Mouse (Mus musculus) ES-E14 (cell line): ENCODE measurements around the gene Rad54l. TPM values are rescaled to one million over a fixed set of nuclear protein-coding genes. Genes with fewer than 3 reads are reported as not detected.
A peak's percentile ranks its signal among the peaks of the same experiment; 100 is the strongest.

Experiments used
- DNase-seq: peaks from one replicate; pipeline ENCODE4 v3.0.0-alpha.2; 2013; ENCODE audit warnings: low read depth, low spot score
- H3K27ac ChIP-seq: 2 replicates; pipeline ENCODE4 v1.5.1; 2012; ENCODE audit warnings: low read depth, mild to moderate bottlenecking, low read length, moderate library complexity, mixed read lengths; ENCODE audit not compliant: poor library complexity, insufficient read depth, severe bottlenecking
- H3K36me3 ChIP-seq: 2 replicates; pipeline ENCODE4 v1.6.1; 2012; ENCODE audit warnings: mild to moderate bottlenecking, low read length, moderate library complexity, mixed read lengths; ENCODE audit not compliant: control insufficient read depth, poor library complexity, insufficient read depth, severe bottlenecking
- H3K4me1 ChIP-seq, 2 experiments: fragments of 150-350 bp in 1 of 2; sonication (generic) in 1 of 2; 2 replicates each; pipeline ENCODE4 v1.6.1; 2012; ENCODE audit warnings: low read length in 2 of 2, mild to moderate bottlenecking in 1 of 2, mixed read lengths in 1 of 2; ENCODE audit not compliant: control insufficient read depth in 2 of 2, insufficient read depth in 2 of 2, poor library complexity in 1 of 2
- H3K4me3 ChIP-seq, 2 experiments: fragments of 150-350 bp in 1 of 2; sonication (generic) in 1 of 2; 2 replicates each; pipeline ENCODE4 v1.5.1; 2012; ENCODE audit warnings: low read length in 2 of 2, low read depth in 1 of 2, mild to moderate bottlenecking in 1 of 2, mixed read lengths in 1 of 2; ENCODE audit not compliant: insufficient read depth in 1 of 2, poor library complexity in 1 of 2, severe bottlenecking in 1 of 2
- H3K9ac ChIP-seq: 2 replicates; pipeline ENCODE4 v1.6.1; 2012; ENCODE audit warnings: low read depth, mild to moderate bottlenecking, low read length, mixed read lengths; ENCODE audit not compliant: poor library complexity, insufficient read depth, severe bottlenecking
- H3K9me3 ChIP-seq: fragments of 150-350 bp; sonication (generic); 2 replicates; pipeline ENCODE4 v1.6.1; 2012; ENCODE audit warnings: low read depth, mild to moderate bottlenecking, low read length; ENCODE audit not compliant: control insufficient read depth, insufficient read depth
- CHD2 ChIP-seq: IDR thresholded peaks from 2 replicates; pipeline ENCODE4 v1.6.1; 2014; ENCODE audit warnings: mild to moderate bottlenecking, low read depth, low read length, inconsistent platforms
- HCFC1 ChIP-seq: IDR thresholded peaks from 2 replicates; pipeline ENCODE4 v1.6.1; 2012; ENCODE audit warnings: low read length, inconsistent platforms, borderline replicate concordance; ENCODE audit not compliant: insufficient read depth
- MAFK ChIP-seq: IDR thresholded peaks from 2 replicates; pipeline ENCODE4 v1.6.1; 2014; ENCODE audit warnings: mild to moderate bottlenecking, low read depth, low read length, inconsistent platforms; ENCODE audit not compliant: insufficient read depth
- ZC3H11A ChIP-seq: IDR thresholded peaks from 2 replicates; pipeline ENCODE4 v1.6.1; 2012; ENCODE audit warnings: low read depth, mild to moderate bottlenecking, inconsistent platforms, low read length, borderline replicate concordance
- ZNF384 ChIP-seq: IDR thresholded peaks from 2 replicates; pipeline ENCODE4 v1.6.1; 2012; ENCODE audit warnings: low read depth, low read length, inconsistent platforms
- in situ Hi-C, 2 experiments: fragments of 600-800 bp; cut with MboI; formaldehyde crosslinking; loops; one replicate each; pipeline ENCODE4 v1.15.1; 2025; ENCODE audit warnings: low sequenced_read_pairs in 2 of 2, inconsistent platforms in 1 of 2; ENCODE audit not compliant: unreplicated experiment in 2 of 2
- total RNA-seq: library from RNA; depleted of rRNA; stranded (reverse); fragments of 300-350 nt; gene quantifications from 2 replicates; pipeline ENCODE4 v1.2.3, GENCODE M21; 2012

Gene Rad54l
- total RNA-seq, 1 experiment: 36.2 TPM

- TF ChIP-seq ZNF384 (no peak), MAFK (no peak), ZC3H11A (no peak), CHD2 (no peak), HCFC1 (no peak)
- H3K36me3 ChIP-seq: peaks cover 3% of the 10 kb centered on the region
Measured at GRCm38 (mm10) chr4:116074145-116074675, 49.3 kb downstream of the Rad54l start.

GRCm38 (mm10) chr4:116073146-116073545 lies 50.3 kb downstream of the Rad54l start:
- Histone ChIP-seq H3K36me3 (peaks cover 3% of the 10 kb centered on the region), H3K4me1 (peaks cover 0 to 10% of the 10 kb centered on the region in 2 experiments; a peak in 3 of 4 replicates), H3K4me3 (no peak overlapping the region), H3K27ac (no peak overlapping the region), H3K9ac (no peak overlapping the region; the same call in 1 of the 2 replicates), H3K9me3 (no peaks in the 10 kb centered on the region)
- no peak for TF ChIP-seq CHD2
- no peak for TF ChIP-seq ZNF384
- TF ChIP-seq HCFC1: no peak
- TF ChIP-seq MAFK: no peak
- TF ChIP-seq ZC3H11A: no peak
- DNase-seq: no peak
- in situ Hi-C loops: no loop called here

More at GRCm38 (mm10) chr4:116074145-116074675, 49.3 kb downstream of the Rad54l start:
- peak overlapping the region; percentile 88; the same call in 1 of the 2 replicates for H3K9ac ChIP-seq
- no peak overlapping the region; the same call in 1 of the 2 replicates for H3K27ac ChIP-seq
- in situ Hi-C loops: no loop called here
- DNase-seq: no peak
- no peaks in the 10 kb centered on the region for H3K9me3 ChIP-seq
- H3K4me3 ChIP-seq: peak overlapping the region; percentile 84 to 95
- H3K4me1 ChIP-seq: peaks cover 0 to 10% of the 10 kb centered on the region in 2 experiments; a peak in 3 of 4 replicates

GRCm38 (mm10) chr4:116070116-116070515 lies 53.4 kb downstream of the Rad54l start:
- Histone ChIP-seq H3K27ac (no peak overlapping the region), H3K36me3 (peaks cover 5% of the 10 kb centered on the region), H3K4me3 (no peak overlapping the region), H3K9ac (no peak overlapping the region), H3K4me1 (peaks cover 0 to 2% of the 10 kb centered on the region in 2 experiments; a peak in 1 of 4 replicates), H3K9me3 (no peaks in the 10 kb centered on the region)
- in situ Hi-C loops: no loop called here
- DNase-seq: no peak
- no peak for TF ChIP-seq MAFK
- TF ChIP-seq ZC3H11A: no peak
- TF ChIP-seq CHD2: no peak

- Histone ChIP-seq H3K9ac (no peak overlapping the region), H3K27ac (no peak overlapping the region), H3K4me1 (no peaks in the 10 kb centered on the region; a peak in 1 of 4 replicates), H3K36me3 (peaks cover 2% of the 10 kb centered on the region), H3K9me3 (no peaks in the 10 kb centered on the region), H3K4me3 (no peak overlapping the region)
- in situ Hi-C loops: no loop called here
- DNase-seq: no peak
- TF ChIP-seq ZNF384 (no peak), ZC3H11A (no peak), HCFC1 (no peak), MAFK (no peak), CHD2 (no peak)
Measured at GRCm38 (mm10) chr4:116063855-116064254, 59.6 kb downstream of the Rad54l start.
